Mouse (Mus musculus) embryonic facial prominence, embryonic 12.5 days (tissue): ENCODE data around the gene Arsg. TPM values are rescaled to one million over a fixed set of nuclear protein-coding genes. Genes with fewer than 3 reads are reported as not detected.

Experiments used
- ATAC-seq: fragments of 200-750 bp; cut with Nextera tagmentation; 2 replicates; pipeline ENCODE4 v1.8.0; 2017; ENCODE audit not compliant: insufficient number of reproducible peaks, insufficient read depth, low FRiP score, low TSS enrichment
- H3K27ac ChIP-seq: fragments of 300-500 bp; sonication (generic); 2 replicates; pipeline ENCODE4 v1.5.1; 2016; ENCODE audit warnings: mild to moderate bottlenecking
- H3K27me3 ChIP-seq: fragments of 300-500 bp; sonication (generic); 2 replicates; pipeline ENCODE4 v1.6.1; 2016; ENCODE audit warnings: mild to moderate bottlenecking, moderate library complexity
- H3K36me3 ChIP-seq: fragments of 300-500 bp; sonication (generic); 2 replicates; pipeline ENCODE4 v1.6.1; 2016; ENCODE audit warnings: mild to moderate bottlenecking
- H3K4me1 ChIP-seq: fragments of 300-500 bp; sonication (generic); 2 replicates; pipeline ENCODE4 v1.6.1; 2016
- H3K4me2 ChIP-seq: fragments of 300-500 bp; sonication (generic); replicated peaks from 2 replicates; pipeline ENCODE4 v1.6.1; 2016; ENCODE audit warnings: mild to moderate bottlenecking, moderate library complexity
- H3K4me3 ChIP-seq: fragments of 300-500 bp; sonication (generic); 2 replicates; pipeline ENCODE4 v1.5.1; 2016; ENCODE audit warnings: mild to moderate bottlenecking
- H3K9ac ChIP-seq: fragments of 300-500 bp; sonication (generic); 2 replicates; pipeline ENCODE4 v1.6.1; 2016; ENCODE audit warnings: mild to moderate bottlenecking, moderate library complexity
- H3K9me3 ChIP-seq: fragments of 300-500 bp; sonication (generic); 2 replicates; pipeline ENCODE4 v1.6.1; 2016; ENCODE audit warnings: mild to moderate bottlenecking, moderate library complexity
- WGBS: fragments of 180-500 bp; shearing (Covaris S2); methylation state at CpG from one replicate; pipeline ENCODE4 v1.1.7; 2016; 5-methylcytosine and 5-hydroxymethylcytosine counted together
- polyA plus RNA-seq: library from polyadenylated mRNA; unstranded; fragments of >200 nt; fragmentation: Nextera tagmentation; extraction: Ambion mirVana; gene quantifications from 2 replicates; pipeline ENCODE4 v1.2.1, GENCODE M21; 2016

Gene Arsg
- polyA plus RNA-seq, 1 experiment from 2014 or later = 2.7 TPM

DNA sequence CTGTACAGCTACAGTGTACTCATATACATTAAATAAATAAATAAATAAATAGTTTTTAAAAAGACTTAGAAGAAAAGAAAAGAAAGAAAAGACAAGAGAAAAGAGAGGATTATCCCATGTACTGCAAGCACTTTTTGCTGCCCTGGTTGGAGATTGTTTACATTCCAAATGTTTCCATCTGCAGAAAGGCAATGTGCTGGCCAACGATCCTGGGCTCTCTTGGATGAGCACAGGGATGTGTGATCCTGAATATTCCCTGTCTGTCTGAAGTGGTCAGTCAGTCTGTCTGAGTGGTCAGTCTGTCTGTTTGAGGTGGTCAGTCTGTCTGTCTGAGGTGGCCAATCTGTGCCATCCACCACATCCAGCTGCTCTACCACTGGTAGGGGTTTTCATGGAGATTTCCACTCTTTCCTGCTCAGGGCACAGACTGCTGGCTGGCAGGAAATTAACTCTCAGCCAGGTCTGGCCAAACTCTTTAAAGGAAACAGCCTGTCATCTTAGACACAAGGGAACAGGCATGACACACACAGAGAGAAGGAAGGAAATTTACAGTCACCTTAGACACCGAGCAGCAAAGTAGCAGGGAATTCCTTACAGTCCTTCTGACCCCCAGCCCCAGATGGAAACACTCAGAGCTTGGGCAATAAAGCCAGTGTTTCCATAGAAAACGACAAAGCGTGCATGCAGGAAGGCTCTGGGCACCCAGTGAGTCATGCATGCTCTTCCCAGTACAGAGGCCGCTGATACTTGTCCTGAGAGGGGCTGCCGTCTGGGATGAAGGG lies 120.2 kb downstream of the Arsg start:
- no peak overlapping the region for H3K9ac ChIP-seq

GRCm38 (mm10) chr11:109594761-109595160 lies 121.6 kb downstream of the Arsg start:
- Histone ChIP-seq H3K9me3 (no peaks in the 10 kb centered on the region), H3K4me1 (peaks cover 7% of the 10 kb centered on the region; the same call in 1 of the 2 replicates), H3K36me3 (peaks cover 26% of the 10 kb centered on the region), H3K4me3 (no peak overlapping the region), H3K27me3 (no peaks in the 10 kb centered on the region), H3K4me2 (no peak overlapping the region), H3K27ac (no peak overlapping the region), H3K9ac (no peak overlapping the region)
- no peak for ATAC-seq
- WGBS = 91% methylated on average over 8 of the region's 8 CpGs

More for the DNA sequence above, 120.2 kb downstream of the Arsg start:
- WGBS = 37% methylated on average over 6 of the region's 6 CpGs
- no peak for ATAC-seq
- Histone ChIP-seq H3K9me3 (no peaks in the 10 kb centered on the region), H3K4me3 (no peak overlapping the region), H3K4me1 (peaks cover 7% of the 10 kb centered on the region; the same call in 1 of the 2 replicates), H3K4me2 (no peak overlapping the region), H3K36me3 (peaks cover 18% of the 10 kb centered on the region), H3K27me3 (no peaks in the 10 kb centered on the region), H3K27ac (peak overlapping the region; percentile 46; the same call in 1 of the 2 replicates)

GRCm38 (mm10) chr11:109598778-109599570 lies 125.8 kb downstream of the Arsg start:
- H3K27ac ChIP-seq = no peak overlapping the region
- no peak overlapping the region for H3K9ac ChIP-seq
- no peaks in the 10 kb centered on the region for H3K27me3 ChIP-seq
- WGBS = 83% methylated on average over 12 of the region's 12 CpGs
- ATAC-seq = no peak
- H3K9me3 ChIP-seq = no peaks in the 10 kb centered on the region
- no peak overlapping the region for H3K4me3 ChIP-seq
- H3K4me2 ChIP-seq = no peak overlapping the region
- no peaks in the 10 kb centered on the region for H3K4me1 ChIP-seq
- H3K36me3 ChIP-seq = peaks cover 57% of the 10 kb centered on the region

DNA sequence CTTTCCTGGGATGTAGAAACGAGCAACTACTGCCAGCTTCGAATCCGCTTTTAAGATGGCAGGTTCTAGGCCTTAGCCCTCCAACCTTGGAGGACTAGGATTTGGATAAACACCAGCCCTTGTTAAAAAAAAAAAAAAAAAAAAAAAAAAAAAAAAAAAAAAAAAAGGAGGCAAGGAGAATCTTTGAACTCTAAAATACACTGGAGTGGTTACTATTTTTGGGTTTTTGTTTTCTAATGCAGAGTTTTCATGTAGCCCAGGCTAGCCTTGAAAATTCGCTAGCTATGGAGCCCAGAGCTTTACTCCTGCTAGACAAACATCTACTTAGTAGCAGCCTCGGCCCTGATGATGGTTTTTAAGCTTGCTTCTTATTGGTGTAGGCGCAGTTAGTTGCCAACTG lies 134.4 kb downstream of the Arsg start:
- WGBS = 84% methylated on average over 6 of the region's 6 CpGs
- H3K27me3 ChIP-seq = no peaks in the 10 kb centered on the region
- H3K9ac ChIP-seq = no peak overlapping the region
- ATAC-seq = no peak
- H3K4me1 ChIP-seq = peaks cover 13% of the 10 kb centered on the region
- H3K4me2 ChIP-seq = no peak overlapping the region
- peaks cover 19% of the 10 kb centered on the region for H3K36me3 ChIP-seq
- H3K27ac ChIP-seq = no peak overlapping the region
- no peak overlapping the region for H3K4me3 ChIP-seq
- H3K9me3 ChIP-seq = no peaks in the 10 kb centered on the region

DNA sequence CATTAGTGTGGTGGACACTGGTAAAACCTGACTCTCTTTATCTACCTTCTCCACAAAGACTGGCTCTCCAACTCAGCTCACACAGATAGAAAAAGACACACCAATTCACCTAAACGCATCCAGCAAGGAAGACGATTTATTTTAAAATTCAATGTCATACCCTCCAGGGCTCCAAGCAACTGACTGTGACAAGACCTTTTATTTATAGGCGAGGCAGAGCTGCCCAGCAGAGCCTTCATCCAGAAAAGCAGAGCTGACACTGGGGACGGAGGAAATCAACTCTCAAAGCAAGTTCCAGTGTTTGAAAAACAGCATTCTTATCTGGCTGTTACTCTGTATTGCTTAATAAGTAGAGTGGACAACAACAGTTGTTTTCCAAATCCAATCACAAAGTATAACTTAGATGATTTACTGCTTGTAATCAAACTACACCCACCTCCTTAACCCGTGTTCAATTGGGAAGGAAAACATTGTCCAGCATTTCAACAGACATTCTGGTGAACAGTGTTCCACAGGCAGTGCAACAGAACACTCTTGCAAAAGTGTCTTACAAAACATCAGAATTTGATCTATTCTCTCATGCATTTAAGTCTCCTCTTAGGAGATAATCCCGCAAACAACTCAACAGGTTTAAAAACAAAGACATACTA lies 135.9 kb downstream of the Arsg start:
- no peak overlapping the region for H3K27ac ChIP-seq
- H3K36me3 ChIP-seq = 0 out of 2 replicates have a peak, but pooled peaks cover 6% of the 10 kb centered on the region
- no peak for ATAC-seq
- H3K27me3 ChIP-seq = no peaks in the 10 kb centered on the region
- WGBS = 70% methylated on average over 6 of the region's 6 CpGs
- H3K9ac ChIP-seq = no peak overlapping the region
- H3K4me2 ChIP-seq = 0 out of 2 replicates have a peak overlapping the region, but pooled peaks have one; percentile 78
- no peak overlapping the region for H3K4me3 ChIP-seq
- H3K4me1 ChIP-seq = peaks cover 13% of the 10 kb centered on the region
- H3K9me3 ChIP-seq = no peaks in the 10 kb centered on the region

DNA sequence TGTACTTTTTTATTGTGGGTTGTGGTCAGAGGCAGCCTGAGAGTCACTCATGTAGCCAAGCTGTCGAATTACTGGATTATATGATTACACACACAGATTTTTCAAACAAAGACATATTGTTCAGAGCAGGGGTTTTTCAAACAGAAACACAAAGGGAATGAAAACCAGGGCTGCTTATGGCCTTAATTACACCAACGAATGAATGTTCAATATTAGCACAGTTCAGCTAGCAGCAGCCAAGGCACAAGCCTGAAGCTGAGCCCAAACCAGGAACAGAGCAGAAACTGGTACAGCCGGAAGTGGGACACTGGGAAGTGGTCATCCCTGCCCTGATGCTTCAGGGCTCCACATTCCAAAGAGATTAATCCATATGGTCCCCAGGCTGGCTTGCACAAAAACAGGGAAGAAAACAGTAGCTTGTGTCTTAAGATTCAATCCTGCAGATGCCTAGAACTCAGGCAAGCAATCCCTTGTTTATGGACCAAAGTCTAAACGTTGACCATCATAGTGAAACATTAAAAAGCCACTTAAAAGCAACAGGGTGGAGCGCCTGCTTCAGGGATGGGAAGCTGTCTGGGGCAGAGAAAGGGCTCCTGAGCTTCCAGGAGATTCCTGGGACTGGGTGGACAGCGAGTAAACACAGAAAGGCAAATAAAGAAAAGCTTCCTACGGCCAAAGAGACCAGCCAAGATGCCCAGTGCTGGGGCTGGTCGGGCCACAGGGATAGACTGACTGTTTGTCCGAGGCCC lies 137.0 kb downstream of the Arsg start:
- H3K27ac ChIP-seq = peak overlapping the region; percentile 82; the same call in 1 of the 2 replicates
- H3K9ac ChIP-seq = peak overlapping the region; percentile 72

DNA sequence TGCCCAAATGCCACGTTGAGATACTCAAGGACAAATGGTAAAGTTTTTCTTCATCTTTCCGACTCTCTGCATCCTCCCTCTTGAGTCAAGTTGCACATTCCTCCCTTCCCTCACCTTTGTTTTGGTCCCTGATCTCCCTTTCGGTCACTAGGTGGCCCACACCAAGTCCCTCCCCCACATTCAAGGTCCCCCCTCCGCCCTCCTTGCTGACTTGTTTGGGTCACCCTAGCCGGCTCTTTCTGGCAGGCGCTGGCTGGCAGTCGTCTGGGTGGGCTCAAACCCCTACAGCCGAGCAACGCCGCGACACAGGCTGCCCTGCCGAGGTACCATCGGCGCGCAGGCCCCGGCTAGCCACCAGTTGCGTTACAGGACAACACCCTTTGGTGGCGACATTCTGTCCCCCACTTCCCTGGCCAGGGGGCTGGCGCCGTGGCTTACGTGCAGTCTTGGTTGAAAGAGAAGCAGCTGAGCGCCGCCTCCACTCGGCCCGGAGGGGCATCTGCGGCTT lies 137.7 kb downstream of the Arsg start:
- Histone ChIP-seq H3K4me2 (peak overlapping the region; percentile 78), H3K4me3 (peak overlapping the region; percentile 73), H3K36me3 (no peaks in the 10 kb centered on the region), H3K27me3 (no peaks in the 10 kb centered on the region), H3K9ac (peak overlapping the region; percentile 72), H3K9me3 (no peaks in the 10 kb centered on the region), H3K4me1 (peaks cover 13% of the 10 kb centered on the region), H3K27ac (peak overlapping the region; percentile 82)
- peak; percentile 38 for ATAC-seq
- under 1% methylated on average over 26 of the region's 26 CpGs for WGBS

More for the DNA sequence above, 137.0 kb downstream of the Arsg start:
- Histone ChIP-seq H3K27me3 (no peaks in the 10 kb centered on the region), H3K4me2 (peak overlapping the region; percentile 78), H3K9me3 (no peaks in the 10 kb centered on the region), H3K36me3 (no peaks in the 10 kb centered on the region), H3K4me3 (peak overlapping the region; percentile 73), H3K4me1 (peaks cover 13% of the 10 kb centered on the region)
- ATAC-seq = no peak
- 8% methylated on average over 9 of the region's 9 CpGs for WGBS

- WGBS = under 1% methylated on average over 58 of the region's 58 CpGs
- H3K27ac ChIP-seq = peak within 1 kb of the TSS; percentile 82
- peak; percentile 95 for ATAC-seq
- H3K4me2 ChIP-seq = peak within 1 kb of the TSS; percentile 78
- H3K4me3 ChIP-seq = peak within 1 kb of the TSS; percentile 73
- H3K9ac ChIP-seq = peak within 1 kb of the TSS; percentile 72
- H3K36me3 ChIP-seq = no peaks in the 10 kb centered on the region
- H3K27me3 ChIP-seq = no peaks in the 10 kb centered on the region
- no peaks in the 10 kb centered on the region for H3K9me3 ChIP-seq
- peaks cover 13% of the 10 kb centered on the region for H3K4me1 ChIP-seq
These were observed 138.4 kb downstream of the Arsg start, which contains the start of gene Wipi1 for GRCm38 (mm10) chr11:109611303-109612149. Gene Wipi1, minus strand, starts transcription at chr11:109611967.

GRCm38 (mm10) chr11:109612871-109613529 lies 139.8 kb downstream of the Arsg start:
- no peak overlapping the region for H3K27ac ChIP-seq
- ATAC-seq = no peak
- H3K36me3 ChIP-seq = no peaks in the 10 kb centered on the region
- peaks cover 13% of the 10 kb centered on the region for H3K4me1 ChIP-seq
- H3K27me3 ChIP-seq = no peaks in the 10 kb centered on the region
- H3K9me3 ChIP-seq = no peaks in the 10 kb centered on the region
- H3K4me3 ChIP-seq = no peak overlapping the region
- no peak overlapping the region for H3K9ac ChIP-seq
- H3K4me2 ChIP-seq = no peak overlapping the region
- WGBS = 73% methylated on average over 7 of the region's 7 CpGs

DNA sequence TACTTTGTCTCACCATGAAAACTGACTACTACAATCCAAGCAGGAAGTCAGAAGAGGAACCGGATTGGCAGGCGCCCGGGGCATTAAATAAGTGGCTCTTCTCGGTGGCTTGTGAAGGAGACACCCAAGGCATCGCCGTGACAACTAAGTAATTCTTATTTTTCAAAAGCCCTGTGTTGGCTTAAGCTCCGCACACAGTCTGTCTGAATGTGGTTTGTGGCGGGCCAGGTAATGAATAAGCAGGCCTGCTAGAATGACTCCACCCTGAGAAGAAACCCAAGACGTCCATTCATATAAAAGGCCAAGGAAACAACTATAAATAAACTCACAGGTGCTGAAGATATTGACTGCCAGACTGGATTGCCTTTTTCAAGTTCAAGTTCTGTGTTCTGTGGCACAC lies 142.1 kb downstream of the Arsg start:
- no peaks in the 10 kb centered on the region for H3K9me3 ChIP-seq
- 59% methylated on average over 9 of the region's 9 CpGs for WGBS
- no peaks in the 10 kb centered on the region for H3K36me3 ChIP-seq
- peaks cover 3% of the 10 kb centered on the region; the same call in 1 of the 2 replicates for H3K4me1 ChIP-seq
- no peak for ATAC-seq
- no peak overlapping the region for H3K4me2 ChIP-seq
- no peaks in the 10 kb centered on the region for H3K27me3 ChIP-seq
- no peak overlapping the region for H3K27ac ChIP-seq
- no peak overlapping the region for H3K9ac ChIP-seq
- H3K4me3 ChIP-seq = no peak overlapping the region
